Mouse (Mus musculus): ENCODE results near the gene Ubr2. TPM values are rescaled to one million over a fixed set of nuclear protein-coding genes. Genes with fewer than 3 reads are reported as not detected.

The Ubr2 gene
- polyA plus RNA-seq, 1 experiment from 2014 or later: 17.7 TPM

GRCm38 (mm10) chr17:47023369-47023768 lies 13.0 kb upstream of the Ubr2 start:
- Histone ChIP-seq H3K9me3 (no peaks in the 10 kb centered on the region), H3K4me3 (no peak overlapping the region), H3K36me3 (no peaks in the 10 kb centered on the region), H3K27me3 (ENCODE audit: insufficient read depth, poor library complexity, severe bottlenecking) (no peaks in the 10 kb centered on the region), H3K27ac (no peak overlapping the region), H3K4me1 (no peaks in the 10 kb centered on the region)
- DNase-seq (ENCODE audit: low spot score): no peak
- 57% methylated on average over 1 of the region's 1 CpGs for WGBS

- 29% methylated on average over 11 of the region's 11 CpGs for WGBS
Measured at GRCm38 (mm10) chr17:47012896-47013295, 2.5 kb upstream of the Ubr2 start.

GRCm38 (mm10) chr17:47011661-47012043 lies 1.3 kb upstream of the Ubr2 start:
- Histone ChIP-seq H3K36me3 (peaks cover 8% of the 10 kb centered on the region), H3K27ac (no peak overlapping the region; the same call in 1 of the 2 replicates)
- WGBS: 88% methylated on average over 1 of the region's 1 CpGs

More at GRCm38 (mm10) chr17:47012896-47013295, 2.5 kb upstream of the Ubr2 start:
- H3K27me3 ChIP-seq (ENCODE audit: insufficient read depth, poor library complexity, severe bottlenecking): 0 out of 2 replicates have a peak, but pooled peaks cover 6% of the 10 kb centered on the region
- H3K9me3 ChIP-seq: no peaks in the 10 kb centered on the region
- no peaks in the 10 kb centered on the region for H3K36me3 ChIP-seq
- no peak overlapping the region for H3K4me3 ChIP-seq
- peaks cover 7% of the 10 kb centered on the region; the same call in 1 of the 2 replicates for H3K4me1 ChIP-seq
- H3K27ac ChIP-seq: no peak overlapping the region
- no peak for DNase-seq (ENCODE audit: low spot score)

GRCm38 (mm10) chr17:47010722-47011660 lies 635 bp upstream of the Ubr2 start:
- 14% methylated on average over 25 of the region's 25 CpGs for WGBS
- H3K9me3 ChIP-seq: no peaks in the 10 kb centered on the region
- DNase-seq (ENCODE audit: low spot score): peak; percentile 93
- H3K4me1 ChIP-seq: peaks cover 18% of the 10 kb centered on the region; the same call in 1 of the 2 replicates
- H3K4me3 ChIP-seq: peak overlapping the region; percentile 99
- 0 out of 2 replicates have a peak, but pooled peaks cover 6% of the 10 kb centered on the region for H3K27me3 ChIP-seq (ENCODE audit: insufficient read depth, poor library complexity, severe bottlenecking)
- H3K27ac ChIP-seq: peak overlapping the region; percentile 99
- H3K36me3 ChIP-seq: peaks cover 13% of the 10 kb centered on the region

More at GRCm38 (mm10) chr17:47011661-47012043, 1.3 kb upstream of the Ubr2 start:
- DNase-seq (ENCODE audit: low spot score): no peak
- Histone ChIP-seq H3K9me3 (no peaks in the 10 kb centered on the region), H3K27me3 (ENCODE audit: insufficient read depth, poor library complexity, severe bottlenecking) (0 out of 2 replicates have a peak, but pooled peaks cover 6% of the 10 kb centered on the region), H3K4me1 (peaks cover 11% of the 10 kb centered on the region; the same call in 1 of the 2 replicates), H3K4me3 (no peak overlapping the region)

- Histone ChIP-seq H3K9me3 (no peaks in the 10 kb centered on the region), H3K4me1 (peaks cover 23% of the 10 kb centered on the region; the same call in 1 of the 2 replicates), H3K36me3 (peaks cover 13% of the 10 kb centered on the region), H3K27ac (peak overlapping the region; percentile 99), H3K27me3 (ENCODE audit: insufficient read depth, poor library complexity, severe bottlenecking) (0 out of 2 replicates have a peak, but pooled peaks cover 6% of the 10 kb centered on the region), H3K4me3 (peak overlapping the region; percentile 99)
- DNase-seq (ENCODE audit: low spot score): no peak
- WGBS: 3% methylated on average over 13 of the region's 13 CpGs
Measured at GRCm38 (mm10) chr17:47009546-47009897, 834 bp downstream of the Ubr2 start.

GRCm38 (mm10) chr17:47009016-47009415 lies 1.3 kb downstream of the Ubr2 start:
- H3K27me3 ChIP-seq (ENCODE audit: insufficient read depth, poor library complexity, severe bottlenecking): 0 out of 2 replicates have a peak, but pooled peaks cover 6% of the 10 kb centered on the region
- 13% methylated on average over 6 of the region's 6 CpGs for WGBS
- H3K4me3 ChIP-seq: peak overlapping the region; percentile 99
- peaks cover 16% of the 10 kb centered on the region for H3K36me3 ChIP-seq
- peak overlapping the region; percentile 99 for H3K27ac ChIP-seq
- DNase-seq (ENCODE audit: low spot score): no peak
- peaks cover 23% of the 10 kb centered on the region; the same call in 1 of the 2 replicates for H3K4me1 ChIP-seq
- H3K9me3 ChIP-seq: no peaks in the 10 kb centered on the region

GRCm38 (mm10) chr17:47008506-47008905 lies 1.9 kb downstream of the Ubr2 start:
- peak overlapping the region; percentile 99 for H3K4me3 ChIP-seq
- peaks cover 23% of the 10 kb centered on the region; the same call in 1 of the 2 replicates for H3K4me1 ChIP-seq
- WGBS: 44% methylated on average over 8 of the region's 8 CpGs
- 0 out of 2 replicates have a peak, but pooled peaks cover 1% of the 10 kb centered on the region for H3K27me3 ChIP-seq (ENCODE audit: insufficient read depth, poor library complexity, severe bottlenecking)
- no peaks in the 10 kb centered on the region for H3K9me3 ChIP-seq
- no peak for DNase-seq (ENCODE audit: low spot score)
- H3K27ac ChIP-seq: no peak overlapping the region
- H3K36me3 ChIP-seq: peaks cover 16% of the 10 kb centered on the region

GRCm38 (mm10) chr17:47006741-47007140 lies 3.6 kb downstream of the Ubr2 start:
- Histone ChIP-seq H3K4me1 (peaks cover 23% of the 10 kb centered on the region; the same call in 1 of the 2 replicates), H3K4me3 (no peak overlapping the region), H3K36me3 (peaks cover 22% of the 10 kb centered on the region), H3K27ac (no peak overlapping the region), H3K27me3 (ENCODE audit: insufficient read depth, poor library complexity, severe bottlenecking) (no peaks in the 10 kb centered on the region), H3K9me3 (no peaks in the 10 kb centered on the region)
- 86% methylated on average over 9 of the region's 9 CpGs for WGBS
- no peak for DNase-seq (ENCODE audit: low spot score)

- Histone ChIP-seq H3K27ac (no peak overlapping the region), H3K4me3 (no peak overlapping the region), H3K27me3 (ENCODE audit: insufficient read depth, poor library complexity, severe bottlenecking) (no peaks in the 10 kb centered on the region), H3K4me1 (peaks cover 23% of the 10 kb centered on the region; the same call in 1 of the 2 replicates), H3K9me3 (no peaks in the 10 kb centered on the region), H3K36me3 (peaks cover 22% of the 10 kb centered on the region)
- no peak for DNase-seq (ENCODE audit: low spot score)
- whole genome bisulfite sequencing: 60% methylated on average over 7 of the region's 7 CpGs
Measured at GRCm38 (mm10) chr17:47005741-47006405, 4.5 kb downstream of the Ubr2 start.

- Histone ChIP-seq H3K27ac (no peak overlapping the region), H3K4me1 (peaks cover 16% of the 10 kb centered on the region; the same call in 1 of the 2 replicates), H3K9me3 (no peaks in the 10 kb centered on the region), H3K27me3 (ENCODE audit: insufficient read depth, poor library complexity, severe bottlenecking) (no peaks in the 10 kb centered on the region), H3K36me3 (peaks cover 45% of the 10 kb centered on the region), H3K4me3 (no peak overlapping the region)
- no peak for DNase-seq (ENCODE audit: low spot score)
- WGBS: 58% methylated on average over 8 of the region's 8 CpGs
Measured at GRCm38 (mm10) chr17:47003305-47003704, 7.1 kb downstream of the Ubr2 start.

- DNase-seq (ENCODE audit: low spot score): no peak
- Histone ChIP-seq H3K36me3 (peaks cover 53% of the 10 kb centered on the region), H3K4me3 (no peak overlapping the region), H3K9me3 (no peaks in the 10 kb centered on the region), H3K4me1 (peaks cover 23% of the 10 kb centered on the region), H3K27ac (no peak overlapping the region), H3K27me3 (ENCODE audit: insufficient read depth, poor library complexity, severe bottlenecking) (no peaks in the 10 kb centered on the region)
- 88% methylated on average over 5 of the region's 5 CpGs for WGBS
Measured at GRCm38 (mm10) chr17:47002401-47002800, 8.0 kb downstream of the Ubr2 start.

GRCm38 (mm10) chr17:46998840-46999239 lies 11.5 kb downstream of the Ubr2 start:
- H3K36me3 ChIP-seq: peaks cover 51% of the 10 kb centered on the region
- WGBS: 90% methylated on average over 4 of the region's 4 CpGs

More at GRCm38 (mm10) chr17:46998840-46999239, 11.5 kb downstream of the Ubr2 start:
- DNase-seq (ENCODE audit: low spot score): no peak
- H3K27me3 ChIP-seq (ENCODE audit: insufficient read depth, poor library complexity, severe bottlenecking): no peaks in the 10 kb centered on the region
- no peak overlapping the region for H3K27ac ChIP-seq
- H3K4me3 ChIP-seq: no peak overlapping the region
- H3K9me3 ChIP-seq: no peaks in the 10 kb centered on the region
- H3K4me1 ChIP-seq: peaks cover 13% of the 10 kb centered on the region; the same call in 1 of the 2 replicates

All from heart, embryonic 10.5 days (tissue).